ENCODE assay signal across 8 mouse cellular contexts in genomic region chrX:7841163-7842162, GRCm38 (mm10). TPM values are rescaled to one million over a fixed set of nuclear protein-coding genes. Genes with fewer than 3 reads are reported as not detected.
DNase-seq lines count a peak whose midpoint lies in the region; ATAC-seq lines count a peak whose summit lies in the region.

Gene Otud5 (plus strand): TSS chrX:7841364.

- 16% methylated on average over 72 of the region's 74 CpGs for WGBS in lung, embryonic 16.5 days

- peak; percentile 99 for DNase-seq in MEL-GATA-1-ER (ENCODE audit: extremely low read depth, low read depth)
- DNase-seq in cerebellum, adult 8-10 months = peak; percentile 90
- peak; percentile 93 for DNase-seq in forelimb bud, embryonic 11.5 days (ENCODE audit: low read depth, low spot score)
- peak; percentile 84 for DNase-seq in layer of hippocampus, adult 9-10 months (ENCODE audit: low spot score)
- DNase-seq in ovary, postnatal 10 days (ENCODE audit: low spot score) = peak; percentile 54
- peak; percentile 91 to 95 for DNase-seq in thymus, postnatal 10 days (ENCODE audit: low spot score in 2 of 2)

- peak within 1 kb of the TSS; percentile 97 for H3K27ac ChIP-seq in lung, embryonic 16.5 days (ENCODE audit: low read length)

- ATAC-seq in hematopoietic stem cell, adult 5-6 weeks (replicated peaks in 1 of 2; ENCODE audit: insufficient read depth in 1 of 2, low FRiP score in 2 of 2, low TSS enrichment in 1 of 2, low read depth in 1 of 2, poor library complexity in 2 of 2, severe bottlenecking in 2 of 2) = peak; percentile 92
- peak; percentile 98 for ATAC-seq in lung, embryonic 16.5 days (ENCODE audit: low read depth)

- H3K36me3 ChIP-seq in lung, embryonic 16.5 days (ENCODE audit: control insufficient read depth, insufficient read depth, low read length) = no peaks in the 10 kb centered on the region

- peak within 1 kb of the TSS; percentile 78 for H3K4me3 ChIP-seq in lung, embryonic 16.5 days (ENCODE audit: low read length)

- peak within 1 kb of the TSS; percentile 86 for H3K9ac ChIP-seq in lung, embryonic 16.5 days (ENCODE audit: low read length)

- no peaks in the 10 kb centered on the region for H3K9me3 ChIP-seq in lung, embryonic 16.5 days (ENCODE audit: control insufficient read depth, low read length)

- peak within 1 kb of the TSS; percentile 60 for H3K4me2 ChIP-seq in lung, embryonic 16.5 days (ENCODE audit: low read depth, low read length)

- H3K4me1 ChIP-seq in lung, embryonic 16.5 days (replicated peaks; ENCODE audit: control insufficient read depth, insufficient read depth, low read length) = 0 out of 2 replicates have a peak, but pooled peaks cover 2% of the 10 kb centered on the region

- H3K27me3 ChIP-seq in lung, embryonic 16.5 days (ENCODE audit: control insufficient read depth, insufficient read depth, low read depth, low read length) = no peaks in the 10 kb centered on the region

RNA-seq across cellular contexts. Expression of gene Otud5, which starts in this region (rescaled TPM):
- 73.7 and 89.4 TPM in 2 replicates for total RNA-seq in hematopoietic stem cell, adult 5-6 weeks (2017)
- polyA plus RNA-seq in lung, embryonic 16.5 days (2015; fragmentation: Nextera tagmentation; extraction: Ambion mirVana) = 33.8 and 36.7 TPM in 2 replicates

Comparison
In these comparisons a context has a peak if more than half of its experiments do, and no peak if none do; other contexts are left out.
1. Peak in every context shown above with its lines: DNase-seq, ATAC-seq, H3K4me3 ChIP-seq and H3K27ac ChIP-seq.